Mouse (Mus musculus) testis, adult 2 months (tissue): ENCODE results near the gene Ctnnd2.

ENCODE experiments used
- CTCF ChIP-seq: fragments of 200-500 bp; IDR thresholded peaks from 2 replicates; pipeline ENCODE4 v1.5.1; 2012; ENCODE audit warnings: low read depth, mild to moderate bottlenecking, inconsistent platforms, low read length, moderate library complexity; ENCODE audit not compliant: control insufficient read depth, insufficient read depth, insufficient replicate concordance
- POLR2A ChIP-seq: fragments of 200-500 bp; IDR thresholded peaks from 2 replicates; pipeline ENCODE4 v1.6.1; 2012; ENCODE audit warnings: low read depth, mild to moderate bottlenecking, inconsistent platforms, low read length, moderate library complexity; ENCODE audit not compliant: control insufficient read depth

DNA sequence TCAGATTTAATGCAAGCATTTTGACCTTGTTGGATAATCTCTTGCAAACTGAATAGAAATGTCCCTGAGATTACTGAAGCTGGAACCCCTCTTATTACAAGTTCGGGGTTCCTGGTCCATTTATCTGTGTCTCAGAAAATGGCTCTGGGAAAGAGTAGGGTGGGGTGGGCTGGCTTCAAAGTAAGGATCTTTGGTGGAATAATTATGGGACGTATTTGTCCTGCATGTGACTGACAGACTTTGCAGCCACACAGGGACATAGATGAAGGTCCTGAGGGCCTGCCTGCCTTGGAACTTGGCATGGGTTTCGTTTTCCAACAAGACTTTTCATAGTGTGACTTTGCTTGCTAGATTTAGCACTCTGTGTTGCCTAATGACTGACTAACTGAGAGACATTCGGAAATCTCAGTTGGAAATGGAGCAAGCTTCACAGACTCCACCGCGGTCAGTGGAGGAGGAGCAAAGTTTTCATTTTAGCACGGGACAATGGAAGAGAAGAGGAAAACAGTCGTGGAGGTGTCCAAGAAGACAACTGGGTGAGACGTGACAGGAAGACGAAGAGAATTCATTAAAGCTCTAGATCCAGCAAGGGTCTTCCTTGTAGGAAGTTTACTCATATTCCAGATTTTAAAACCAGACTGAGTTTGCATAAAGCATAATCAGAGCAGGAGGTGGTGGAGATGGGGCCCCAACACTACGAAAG lies 749 bp upstream of the Ctnnd2 start:
- TF ChIP-seq POLR2A (no peak), CTCF (no peak)
